Mouse (Mus musculus) liver, adult 2 months (tissue): Measurements from ENCODE around the gene Fgfr2.

Experiments
- CTCF ChIP-seq: fragments of 200-500 bp; IDR thresholded peaks from 2 replicates; pipeline ENCODE4 v1.5.1; 2011; ENCODE audit warnings: low read depth, low read length, control low read depth
- POLR2A ChIP-seq: fragments of 200-500 bp; IDR thresholded peaks from 2 replicates; pipeline ENCODE4 v1.6.1; 2011; ENCODE audit warnings: low read length, control low read depth; ENCODE audit not compliant: insufficient read depth; ENCODE audit errors: extremely low read depth

DNA sequence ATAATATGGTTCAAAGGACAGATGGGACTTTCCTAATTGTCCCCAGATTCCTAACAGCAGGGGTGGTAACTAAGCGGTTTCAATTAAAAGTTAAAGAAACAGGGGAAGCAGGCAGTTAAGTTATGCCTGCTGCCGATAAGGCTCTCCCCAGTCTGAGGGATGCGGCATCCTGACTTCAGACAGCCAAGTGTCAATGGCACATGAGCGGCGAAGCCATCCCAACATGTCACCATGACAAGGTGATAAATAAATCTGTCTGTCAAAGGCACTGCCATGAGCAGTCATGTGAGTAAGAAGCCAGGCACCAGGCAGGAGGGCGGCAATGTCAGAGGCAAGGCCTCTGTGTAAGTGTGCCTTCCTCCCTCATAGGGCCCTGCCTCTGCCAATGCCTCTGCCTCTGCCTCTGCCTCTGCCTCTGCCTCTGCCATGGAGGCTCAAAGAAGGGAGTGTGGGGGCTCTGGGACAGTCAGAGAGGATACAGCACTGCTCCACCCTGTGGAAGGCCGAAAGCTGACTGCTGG lies 55.8 kb downstream of the Fgfr2 start:
- no peak for TF ChIP-seq CTCF
- no peak for TF ChIP-seq POLR2A
